Mouse (Mus musculus): ENCODE data around the gene H2afx.
"Not testable (repeated sequence)": the region's sequence is repeated elsewhere in the genome, so short reads cannot be mapped to it uniquely, and the experiment has no call there.

DNA sequence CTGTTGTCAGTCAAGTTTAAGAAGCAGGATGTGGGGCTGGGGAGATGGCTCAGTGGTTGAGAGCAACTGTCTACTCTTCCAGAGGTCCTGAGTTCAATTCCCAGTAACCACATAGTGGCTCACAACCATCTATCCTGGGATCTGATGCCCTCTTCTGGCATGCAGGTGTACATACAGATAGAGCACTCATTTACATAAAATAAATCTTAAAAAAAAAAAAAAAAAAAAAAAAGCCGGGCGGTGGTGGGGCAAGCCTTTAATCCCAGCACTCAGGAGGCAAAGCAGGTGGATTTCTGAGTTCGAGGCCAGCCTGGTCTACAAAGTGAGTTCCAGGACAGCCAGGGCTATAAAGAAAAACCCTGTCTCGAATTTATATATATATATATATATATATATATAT lies 10.8 kb upstream of the H2afx start:
- TF ChIP-seq HCFC1 (IDR thresholded peaks at IDR 0.05; ENCODE audit: low read depth, low read length); SIN3A (IDR thresholded peaks at IDR 0.05; ENCODE audit: low read length); UBTF (IDR thresholded peaks at IDR 0.05; ENCODE audit: low read depth, low read length); MAFK (IDR thresholded peaks at IDR 0.05; ENCODE audit: insufficient replicate concordance, low read length); EP300 (IDR thresholded peaks at IDR 0.05; ENCODE audit: low read length); ZC3H11A (IDR thresholded peaks at IDR 0.05; ENCODE audit: low read depth, low read length); USF2 (conservative IDR thresholded peaks at IDR 0.05; ENCODE audit: low read depth, low read length); RCOR1 (conservative IDR thresholded peaks at IDR 0.05; ENCODE audit: low read depth, low read length); MAZ (IDR thresholded peaks at IDR 0.05; ENCODE audit: low read depth, low read length); POLR2AphosphoS2 (IDR thresholded peaks at IDR 0.05; ENCODE audit: low read depth, low read length); POLR2A (IDR thresholded peaks at IDR 0.05; ENCODE audit: low read depth, low read length): not testable (repeated sequence)
- TF ChIP-seq CTCF (conservative IDR thresholded peaks at IDR 0.05 in 1 of 2, IDR thresholded peaks at IDR 0.05 in 1 of 2; ENCODE audit: low read depth in 2 of 2, low read length in 2 of 2) (peak in 1 of 2 experiments; percentile 12; a peak in 1 of 4 replicates), ZNF384 (IDR thresholded peaks at IDR 0.05; ENCODE audit: low read depth, low read length) (peak; percentile 82)

All from CH12.LX (cell line).